Mouse (Mus musculus): Measurements from ENCODE around the gene Fam187b. TPM values are rescaled to one million over a fixed set of nuclear protein-coding genes. Genes with fewer than 3 reads are reported as not detected.

Gene Fam187b
- polyA plus RNA-seq, 1 experiment = not detected

- no peaks in the 10 kb centered on the region for H3K79me2 ChIP-seq (ENCODE audit: control insufficient read depth, insufficient read depth)
- TF ChIP-seq TCF3 (IDR thresholded peaks at IDR 0.05; ENCODE audit: insufficient read length, low read depth) (no peak), MYOG (IDR thresholded peaks at IDR 0.05; ENCODE audit: control insufficient read depth in 1 of 3, insufficient read depth in 1 of 3, insufficient read length in 2 of 3, low read depth in 2 of 3) (no peak), E2F4 (IDR thresholded peaks at IDR 0.05; ENCODE audit: insufficient read depth) (no peak), POLR2AphosphoS2 (IDR thresholded peaks at IDR 0.05; ENCODE audit: insufficient read length, low read depth) (no peak), SRF (IDR thresholded peaks at IDR 0.05; ENCODE audit: control insufficient read depth, insufficient read length, low read depth) (no peak), MYOD1 (IDR thresholded peaks at IDR 0.05; ENCODE audit: control insufficient read depth in 1 of 3, insufficient read length in 2 of 3, low read depth in 2 of 3) (no peak), MAX (IDR thresholded peaks at IDR 0.05; ENCODE audit: low read depth) (no peak), TCF12 (IDR thresholded peaks at IDR 0.05; ENCODE audit: insufficient read depth, poor library complexity, severe bottlenecking) (no peak), CEBPB (IDR thresholded peaks at IDR 0.05; ENCODE audit: insufficient read depth, poor library complexity, severe bottlenecking) (no peak), REST (IDR thresholded peaks at IDR 0.05; ENCODE audit: insufficient read depth, insufficient read length) (no peak), POLR2A (IDR thresholded peaks at IDR 0.05; ENCODE audit: insufficient read length, low read depth) (no peak), USF1 (IDR thresholded peaks at IDR 0.05; ENCODE audit: low read depth) (no peak)
- H3ac ChIP-seq (ENCODE audit: control insufficient read depth, insufficient read length) = no peak overlapping the region
Measured at GRCm38 (mm10) chr7:30988519-30989162, 15.1 kb downstream of the Fam187b start.

GRCm38 (mm10) chr7:30992148-30992547 lies 18.6 kb downstream of the Fam187b start:
- H3K36me3 ChIP-seq (ENCODE audit: control insufficient read depth, insufficient read depth) = no peaks in the 10 kb centered on the region
- no peak overlapping the region for H3K4me2 ChIP-seq (ENCODE audit: low read depth)
- H3ac ChIP-seq (ENCODE audit: control insufficient read depth, insufficient read length) = no peak overlapping the region
- H3K4me3 ChIP-seq = no peak overlapping the region
- no peaks in the 10 kb centered on the region for H3K79me2 ChIP-seq (ENCODE audit: control insufficient read depth, insufficient read depth)
- TF ChIP-seq USF1 (IDR thresholded peaks at IDR 0.05; ENCODE audit: low read depth) (no peak), E2F4 (IDR thresholded peaks at IDR 0.05; ENCODE audit: insufficient read depth) (no peak), MYOG (IDR thresholded peaks at IDR 0.05; ENCODE audit: control insufficient read depth in 1 of 3, insufficient read depth in 1 of 3, insufficient read length in 2 of 3, low read depth in 2 of 3) (no peak), SRF (IDR thresholded peaks at IDR 0.05; ENCODE audit: control insufficient read depth, insufficient read length, low read depth) (no peak), MAX (IDR thresholded peaks at IDR 0.05; ENCODE audit: low read depth) (no peak)
- peaks cover 19% of the 10 kb centered on the region for H3K27me3 ChIP-seq (ENCODE audit: control insufficient read depth, insufficient read depth, insufficient read length)

More at GRCm38 (mm10) chr7:30988519-30989162, 15.1 kb downstream of the Fam187b start:
- H3K4me2 ChIP-seq (ENCODE audit: low read depth) = no peak overlapping the region
- peaks cover 19% of the 10 kb centered on the region for H3K27me3 ChIP-seq (ENCODE audit: control insufficient read depth, insufficient read depth, insufficient read length)
- H3K4me3 ChIP-seq = no peak overlapping the region
- H3K36me3 ChIP-seq (ENCODE audit: control insufficient read depth, insufficient read depth) = no peaks in the 10 kb centered on the region

- no peak overlapping the region for H3ac ChIP-seq (ENCODE audit: control insufficient read depth, insufficient read length)
- H3K27me3 ChIP-seq (ENCODE audit: control insufficient read depth, insufficient read depth, insufficient read length) = peaks cover 16% of the 10 kb centered on the region
- no peak overlapping the region for H3K4me3 ChIP-seq
- TF ChIP-seq SRF (IDR thresholded peaks at IDR 0.05; ENCODE audit: control insufficient read depth, insufficient read length, low read depth) = no peak
- TF ChIP-seq USF1 (IDR thresholded peaks at IDR 0.05; ENCODE audit: low read depth) = no peak
- no peak for TF ChIP-seq POLR2AphosphoS2 (IDR thresholded peaks at IDR 0.05; ENCODE audit: insufficient read length, low read depth)
- no peak for TF ChIP-seq REST (IDR thresholded peaks at IDR 0.05; ENCODE audit: insufficient read depth, insufficient read length)
- TF ChIP-seq TCF12 (IDR thresholded peaks at IDR 0.05; ENCODE audit: insufficient read depth, poor library complexity, severe bottlenecking) = no peak
- no peak for TF ChIP-seq MYOG (IDR thresholded peaks at IDR 0.05; ENCODE audit: control insufficient read depth in 1 of 3, insufficient read depth in 1 of 3, insufficient read length in 2 of 3, low read depth in 2 of 3)
- TF ChIP-seq TCF3 (IDR thresholded peaks at IDR 0.05; ENCODE audit: insufficient read length, low read depth) = no peak
- no peak for TF ChIP-seq POLR2A (IDR thresholded peaks at IDR 0.05; ENCODE audit: insufficient read length, low read depth)
- H3K36me3 ChIP-seq (ENCODE audit: control insufficient read depth, insufficient read depth) = no peaks in the 10 kb centered on the region
- H3K4me2 ChIP-seq (ENCODE audit: low read depth) = no peak overlapping the region
- no peaks in the 10 kb centered on the region for H3K79me2 ChIP-seq (ENCODE audit: control insufficient read depth, insufficient read depth)
Measured at GRCm38 (mm10) chr7:30993986-30994385, 20.4 kb downstream of the Fam187b start.

- no peaks in the 10 kb centered on the region for H3K36me3 ChIP-seq (ENCODE audit: control insufficient read depth, insufficient read depth)
- no peak overlapping the region for H3K4me2 ChIP-seq (ENCODE audit: low read depth)
- H3K79me2 ChIP-seq (ENCODE audit: control insufficient read depth, insufficient read depth) = no peaks in the 10 kb centered on the region
- no peak overlapping the region for H3ac ChIP-seq (ENCODE audit: control insufficient read depth, insufficient read length)
- TF ChIP-seq POLR2A (IDR thresholded peaks at IDR 0.05; ENCODE audit: insufficient read length, low read depth) = no peak
- TF ChIP-seq MYOG (IDR thresholded peaks at IDR 0.05; ENCODE audit: control insufficient read depth in 1 of 3, insufficient read depth in 1 of 3, insufficient read length in 2 of 3, low read depth in 2 of 3) = no peak
- no peak for TF ChIP-seq TCF3 (IDR thresholded peaks at IDR 0.05; ENCODE audit: insufficient read length, low read depth)
- no peak for TF ChIP-seq SRF (IDR thresholded peaks at IDR 0.05; ENCODE audit: control insufficient read depth, insufficient read length, low read depth)
- no peaks in the 10 kb centered on the region for H3K27me3 ChIP-seq (ENCODE audit: control insufficient read depth, insufficient read depth, insufficient read length)
- H3K4me3 ChIP-seq = no peak overlapping the region
Measured at GRCm38 (mm10) chr7:30996491-30996890, 22.9 kb downstream of the Fam187b start.

- H3K4me3 ChIP-seq = no peak overlapping the region
- H3K4me2 ChIP-seq (ENCODE audit: low read depth) = peak overlapping the region; percentile 30
- no peak overlapping the region for H3ac ChIP-seq (ENCODE audit: control insufficient read depth, insufficient read length)
- H3K79me2 ChIP-seq (ENCODE audit: control insufficient read depth, insufficient read depth) = no peaks in the 10 kb centered on the region
- H3K27me3 ChIP-seq (ENCODE audit: control insufficient read depth, insufficient read depth, insufficient read length) = no peaks in the 10 kb centered on the region
- TF ChIP-seq MYOD1 (IDR thresholded peaks at IDR 0.05; ENCODE audit: control insufficient read depth in 1 of 3, insufficient read length in 2 of 3, low read depth in 2 of 3) = no peak
- TF ChIP-seq E2F4 (IDR thresholded peaks at IDR 0.05; ENCODE audit: insufficient read depth) = no peak
- TF ChIP-seq POLR2AphosphoS2 (IDR thresholded peaks at IDR 0.05; ENCODE audit: insufficient read length, low read depth) = no peak
- TF ChIP-seq TCF3 (IDR thresholded peaks at IDR 0.05; ENCODE audit: insufficient read length, low read depth) = no peak
- TF ChIP-seq CEBPB (IDR thresholded peaks at IDR 0.05; ENCODE audit: insufficient read depth, poor library complexity, severe bottlenecking) = no peak
- TF ChIP-seq USF1 (IDR thresholded peaks at IDR 0.05; ENCODE audit: low read depth) = no peak
- no peak for TF ChIP-seq MYOG (IDR thresholded peaks at IDR 0.05; ENCODE audit: control insufficient read depth in 1 of 3, insufficient read depth in 1 of 3, insufficient read length in 2 of 3, low read depth in 2 of 3)
- TF ChIP-seq TCF12 (IDR thresholded peaks at IDR 0.05; ENCODE audit: insufficient read depth, poor library complexity, severe bottlenecking) = no peak
- no peaks in the 10 kb centered on the region for H3K36me3 ChIP-seq (ENCODE audit: control insufficient read depth, insufficient read depth)
Measured at GRCm38 (mm10) chr7:31000505-31001020, 27.0 kb downstream of the Fam187b start.
